Mouse (Mus musculus) layer of hippocampus, postnatal 25 days (tissue): ENCODE results near the gene Vmn1r57. TPM values are rescaled to one million over a fixed set of nuclear protein-coding genes. Genes with fewer than 3 reads are reported as not detected.
"Not testable (repeated sequence)": the region's sequence is repeated elsewhere in the genome, so short reads cannot be mapped to it uniquely, and the experiment has no call there.

Experiments
- DNase-seq, 2 experiments: peaks; one replicate each; pipeline ENCODE4 v3.0.0; 2022; ENCODE audit warnings: mixed read lengths in 2 of 2, low spot score in 1 of 2; ENCODE audit errors: extremely low spot score in 1 of 2
- total RNA-seq, 2 experiments: library from RNA; stranded (reverse); gene quantifications; 2 replicates each; pipeline ENCODE4 v1.2.3; 2021

Vmn1r57 gene
- total RNA-seq = not detected

- not testable (repeated sequence) for DNase-seq
These were observed at the start of gene Vmn1r57 for GRCm38 (mm10) chr7:5218193-5218592. Vmn1r57 (plus strand) TSS chr7:5218493.

DNA sequence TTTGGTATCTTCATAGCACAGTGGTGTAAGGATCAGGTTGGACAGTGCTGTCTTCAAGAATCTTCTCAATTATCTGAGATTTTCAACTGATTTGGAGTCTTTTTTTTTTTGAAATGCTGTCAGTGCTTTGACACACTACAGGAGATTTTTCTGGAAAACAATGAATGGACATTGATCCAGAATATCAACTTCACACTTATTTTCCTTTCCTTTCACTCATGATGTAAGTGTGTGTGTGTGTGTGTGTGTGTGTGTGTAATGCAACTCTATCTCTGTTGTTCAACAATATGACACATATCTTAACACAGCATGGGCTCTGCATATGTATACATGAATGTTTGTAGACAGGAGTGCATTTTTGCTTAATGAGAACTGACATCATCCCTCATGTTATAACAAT, 21.6 kb upstream of the Vmn1r57 start, which contains the start of gene Vmn1r56:
Vmn1r56 (minus strand) TSS at position 101 of the 400 bp plus-strand sequence.
- DNase-seq = not testable (repeated sequence)

- DNase-seq = no peak
These were observed 44.8 kb downstream of the Vmn1r57 start for GRCm38 (mm10) chr7:5263051-5263450.

Other genes starting within 250 kb of the Vmn1r57 start
- under 1 TPM; 0.59 to 0.66 TPM for gene Sbk3, start 247.3 kb upstream of the Vmn1r57 start, total RNA-seq
- gene Zfp579, start 222.3 kb upstream of the Vmn1r57 start, total RNA-seq = 10 to 100 TPM; 31.9 to 41.4 TPM
- 1 to 10 TPM; 7.7 to 8.2 TPM for gene Zfp524, start 204.1 kb upstream of the Vmn1r57 start, total RNA-seq
- 10 to 100 TPM; 21.3 to 21.7 TPM for gene Fiz1, start 203.8 kb upstream of the Vmn1r57 start, total RNA-seq
- gene Gm44973, start 203.0 kb upstream of the Vmn1r57 start, total RNA-seq = not detected
- gene Zfp865, start 198.1 kb upstream of the Vmn1r57 start, total RNA-seq = 10 to 100 TPM; 33.0 to 41.3 TPM
- gene Ccdc106, start 197.9 kb upstream of the Vmn1r57 start, total RNA-seq = 10 to 100 TPM; 66.1 to 73.5 TPM
- not detected for gene 4632433K11Rik, start 184.4 kb upstream of the Vmn1r57 start, total RNA-seq
- 1 to 10 TPM; 5.1 to 6.5 TPM for gene Zfp784, start 180.0 kb upstream of the Vmn1r57 start, total RNA-seq
- 10 to 100 TPM; 43.1 to 44.0 TPM for gene Zfp580, start 167.0 kb upstream of the Vmn1r57 start, total RNA-seq
- 100 to 1,000 TPM; 170 to 180 TPM for gene U2af2, start 156.3 kb upstream of the Vmn1r57 start, total RNA-seq
- 100 to 1,000 TPM; 520 to 560 TPM for gene Epn1, start 138.3 kb upstream of the Vmn1r57 start, total RNA-seq
- gene Rfpl4, start 101.5 kb upstream of the Vmn1r57 start, total RNA-seq = not detected
- under 1 TPM in 1 of 2 experiments, not detected in 1; 0.49 TPM for gene Rasl2-9, start 92.5 kb upstream of the Vmn1r57 start, total RNA-seq
- not detected for gene Vmn1r55, start 68.8 kb upstream of the Vmn1r57 start, total RNA-seq
- gene Vmn1r56, start 21.7 kb upstream of the Vmn1r57 start, total RNA-seq = not detected
- gene Gm5065, start 132.0 kb downstream of the Vmn1r57 start, total RNA-seq = not detected
- gene Nlrp2, start 132.5 kb downstream of the Vmn1r57 start, total RNA-seq = not detected
- gene Vmn1r58, start 194.9 kb downstream of the Vmn1r57 start, total RNA-seq = not detected
- not detected for gene Vmn1r59, start 238.3 kb downstream of the Vmn1r57 start, total RNA-seq